Mouse (Mus musculus): ENCODE data around the gene Cstb.

The Cstb gene

DNA sequence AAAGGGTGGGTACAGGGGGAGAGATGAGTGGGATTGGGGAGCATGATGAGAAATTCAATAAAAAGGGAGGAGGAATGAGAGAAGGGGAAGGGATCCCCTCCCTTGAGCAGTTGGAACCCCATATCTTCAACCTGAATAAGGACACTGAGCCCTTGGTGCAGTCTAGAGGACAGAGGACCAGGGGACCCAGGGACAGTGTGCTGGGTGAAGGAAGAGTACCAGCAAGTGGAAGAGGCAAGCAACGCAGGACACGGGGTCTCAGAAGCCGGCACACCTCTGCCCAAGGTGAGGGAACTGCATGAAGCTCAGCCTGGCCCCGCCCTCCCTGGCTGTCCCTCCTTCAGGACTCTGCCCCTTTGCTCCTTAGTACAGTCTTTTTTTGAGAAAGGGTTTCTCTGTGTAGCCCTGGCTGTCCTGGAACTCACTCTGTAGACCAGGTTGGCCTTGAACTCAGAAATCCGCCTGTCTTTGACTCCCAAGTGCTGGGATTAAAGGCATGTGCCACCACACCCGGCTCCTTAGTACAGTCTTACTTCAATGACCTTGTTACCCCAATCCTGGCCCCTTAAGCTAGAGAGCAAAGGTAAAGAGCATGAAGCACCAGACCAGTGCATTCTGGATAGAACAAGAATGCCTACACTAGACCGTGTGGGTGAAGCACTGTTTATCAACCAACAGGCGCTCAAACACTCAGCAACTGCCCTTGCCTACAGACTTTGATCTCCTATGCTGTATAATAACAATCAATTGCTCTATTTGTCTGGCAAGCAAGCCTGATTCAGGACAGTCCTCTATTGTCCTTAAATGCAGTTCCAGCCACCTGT lies 37.7 kb downstream of the Cstb start:
- peak; percentile 69 to 74 for DNase-seq

GRCm38 (mm10) chr10:78463769-78464167 lies 38.3 kb downstream of the Cstb start:
- no peak for DNase-seq

DNA sequence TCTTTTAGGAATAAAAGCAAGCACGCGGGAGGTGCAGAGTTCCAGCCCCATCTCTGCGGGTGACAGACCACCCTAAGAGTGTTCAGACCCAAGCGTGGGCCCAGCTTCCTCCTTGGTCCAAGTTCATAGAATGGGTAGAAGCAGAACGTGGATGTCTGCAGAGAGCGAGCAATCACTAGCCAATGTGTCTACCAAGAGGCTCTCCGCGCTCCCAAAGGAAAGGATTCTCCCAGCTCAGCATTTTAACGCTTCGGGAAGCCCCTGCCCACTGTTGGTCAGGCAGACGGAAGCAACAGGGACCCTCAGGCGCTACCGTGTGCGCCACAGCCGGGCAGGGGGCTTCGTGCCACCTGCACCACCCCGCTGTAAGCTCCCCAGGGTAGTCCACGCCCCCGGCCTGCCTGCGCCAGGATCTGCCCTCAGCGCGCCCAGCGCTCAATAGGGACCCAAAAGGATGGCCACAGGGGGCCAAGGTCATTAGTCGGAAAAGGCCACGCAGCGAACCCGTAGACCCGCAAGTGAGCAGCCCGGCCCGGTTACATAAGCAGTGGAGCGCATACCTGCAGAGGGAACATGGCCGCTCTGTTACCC lies 38.8 kb downstream of the Cstb start:
- DNase-seq = no peak

DNA sequence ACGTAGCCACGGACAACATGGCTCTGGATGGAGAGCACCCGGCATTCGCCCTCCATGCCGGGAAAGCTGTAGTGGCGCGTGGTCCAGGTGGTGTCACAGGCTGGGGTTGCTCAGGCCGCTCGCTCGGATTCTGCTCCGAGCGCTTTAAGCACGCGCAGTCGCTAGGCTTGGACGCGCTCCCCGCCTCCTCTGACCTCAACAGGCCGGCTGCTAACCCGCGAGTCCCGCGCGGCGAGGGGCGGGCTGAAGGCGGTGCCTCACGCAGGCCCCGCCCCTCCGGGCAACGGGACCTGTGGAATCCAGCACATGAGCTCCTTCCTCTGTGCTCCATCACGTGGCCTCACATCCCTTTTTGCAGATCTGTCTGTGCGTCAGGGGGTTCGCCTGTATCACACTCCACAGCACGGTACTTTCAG lies 39.3 kb downstream of the Cstb start, which contains the start of gene Pdxk:
Gene Pdxk (minus strand): TSS at position 184 of the 416 bp plus-strand sequence.
- DNase-seq = peak; percentile 98

- no peak for DNase-seq
Measured at GRCm38 (mm10) chr10:78465472-78465871, 40.0 kb downstream of the Cstb start.

- peak; percentile 77 to 82 for DNase-seq
Measured at GRCm38 (mm10) chr10:78466647-78467046, 41.2 kb downstream of the Cstb start.

DNA sequence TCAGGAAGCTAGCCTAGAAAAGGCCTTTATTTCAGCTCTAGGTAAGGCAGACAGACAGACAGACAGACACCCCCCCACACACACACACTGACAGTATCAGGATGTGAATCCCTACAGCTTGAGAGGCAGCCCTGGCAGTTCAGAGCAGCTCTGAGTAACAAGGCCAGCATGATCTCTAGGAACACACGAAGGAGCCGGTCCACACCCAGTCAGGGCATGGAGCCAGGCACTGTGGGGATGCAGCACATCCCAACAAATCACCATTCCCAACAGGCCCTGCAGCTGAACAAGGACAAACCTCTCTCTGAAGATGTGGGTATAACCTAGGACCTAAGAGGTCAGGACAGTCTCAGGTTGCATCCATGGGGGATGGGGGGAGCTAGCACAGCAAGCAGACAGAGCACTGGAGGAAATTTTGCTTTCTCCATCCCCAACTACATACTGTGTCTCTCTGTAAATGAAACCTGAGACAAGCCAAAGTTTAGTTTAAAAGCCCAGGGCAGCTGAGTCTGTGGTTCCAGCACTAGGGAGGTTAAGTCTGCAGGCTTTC lies 42.4 kb downstream of the Cstb start:
- DNase-seq = no peak

DNA sequence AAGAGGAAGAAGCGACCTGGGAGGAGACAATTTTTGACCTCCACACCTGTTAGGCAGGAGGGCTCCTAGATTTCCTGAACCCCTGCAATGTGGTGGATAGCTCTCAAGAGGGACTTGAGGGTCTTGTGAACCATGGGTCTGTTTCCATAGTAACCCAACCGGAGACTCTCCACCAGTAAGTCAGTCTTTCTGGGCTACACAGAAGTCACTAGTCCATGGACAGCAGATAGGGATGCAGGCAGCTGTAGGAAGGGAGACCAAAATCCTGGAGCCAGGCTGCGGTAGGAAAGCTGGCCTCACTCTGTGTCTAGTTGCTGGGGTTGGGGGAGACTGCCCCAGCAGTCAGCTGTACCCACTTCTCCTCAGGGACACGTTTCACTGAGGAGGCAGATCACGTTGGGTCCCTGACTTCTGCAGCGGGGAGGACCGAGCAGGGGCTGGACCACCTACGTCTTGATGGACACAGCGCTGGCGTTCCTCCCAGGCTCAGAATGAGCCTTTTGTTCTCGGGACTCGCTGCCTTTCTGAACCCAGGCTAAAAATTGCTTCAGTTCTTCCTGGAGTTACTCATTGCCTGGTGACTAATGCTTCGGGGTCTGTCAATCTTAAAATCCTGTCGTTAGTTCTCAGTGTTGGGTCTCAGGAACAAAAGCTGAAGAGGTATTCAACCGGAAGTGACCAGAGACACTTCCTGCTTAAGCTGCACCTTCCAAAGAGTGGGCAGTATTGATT lies 45.3 kb downstream of the Cstb start:
- no peak for DNase-seq

DNA sequence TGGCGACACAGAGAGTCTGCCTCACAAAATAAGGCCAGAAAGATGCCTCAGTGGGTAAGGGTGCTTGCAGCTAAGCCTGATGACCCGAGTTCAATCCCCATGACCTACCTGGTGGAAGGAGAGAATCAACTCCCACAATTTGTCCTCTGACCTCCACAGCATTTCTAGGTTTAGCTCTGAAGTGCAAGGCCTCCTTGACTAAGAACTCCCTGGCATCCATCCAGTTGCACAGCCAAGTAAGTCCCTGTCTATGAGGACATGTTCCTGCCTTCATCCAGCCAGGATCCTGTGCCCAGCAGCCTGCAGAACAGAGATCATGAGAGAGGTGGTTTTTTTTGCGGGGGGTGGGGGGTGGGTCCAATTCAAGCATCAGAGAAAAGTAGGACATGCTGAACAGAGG lies 46.6 kb downstream of the Cstb start:
- no peak for DNase-seq

- DNase-seq = peak; percentile 54 to 76
Measured at GRCm38 (mm10) chr10:78473434-78473833, 48.0 kb downstream of the Cstb start.

DNA sequence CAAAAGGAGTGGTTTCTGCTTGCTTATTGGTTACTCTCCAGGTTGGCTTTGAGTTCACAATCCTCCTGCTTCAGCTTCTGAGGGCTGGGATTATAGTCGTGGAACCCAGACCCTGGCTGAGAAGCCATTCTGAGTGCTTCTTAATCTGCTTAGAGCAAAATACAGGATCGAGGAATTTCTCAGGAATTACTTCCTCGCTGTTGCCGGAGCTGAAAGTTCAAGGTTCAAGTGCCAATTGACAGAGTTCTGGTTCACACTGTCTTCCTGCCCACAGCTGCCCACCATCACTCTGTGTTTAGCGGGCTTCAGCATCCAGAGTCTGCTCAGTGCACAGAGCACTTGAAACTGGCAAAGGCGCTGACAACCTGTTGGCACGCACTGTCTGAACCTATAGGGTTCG lies 49.3 kb downstream of the Cstb start:
- peak in 1 of 2 experiments; percentile 58 for DNase-seq

DNA sequence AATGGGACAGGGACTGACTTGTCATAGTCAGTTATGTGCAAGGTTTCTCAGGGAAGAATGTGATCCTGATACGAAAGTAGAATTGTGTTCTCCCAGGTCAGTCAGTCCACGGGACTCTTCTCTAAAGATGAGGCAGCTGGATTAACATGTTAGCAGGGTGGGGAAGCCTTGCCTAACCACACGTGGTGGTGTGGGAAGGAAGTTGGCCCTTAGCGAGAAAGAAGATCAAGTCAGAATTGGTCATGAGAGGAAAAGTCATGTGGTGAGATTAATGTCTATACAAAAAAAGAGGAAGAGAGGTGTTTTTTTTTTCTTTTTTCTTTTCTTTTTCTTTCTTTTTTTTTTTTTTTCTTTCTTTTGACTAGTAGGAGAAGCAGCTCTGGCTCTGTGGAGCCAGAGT lies 51.4 kb downstream of the Cstb start:
- DNase-seq = no peak
